Mouse (Mus musculus): Measurements from ENCODE around the gene Pan3. TPM values are rescaled to one million over a fixed set of nuclear protein-coding genes. Genes with fewer than 3 reads are reported as not detected.

Gene Pan3
- total and polyA plus RNA-seq, 3 experiments = 60.6 to 61.5 TPM; not detected in 1

GRCm38 (mm10) chr5:147583702-147584298 lies 153.8 kb downstream of the Pan3 start:
- TF ChIP-seq SIN3A (IDR thresholded peaks at IDR 0.05; ENCODE audit: low read length) (no peak), CTCF (IDR thresholded peaks at IDR 0.05 in 2 of 3, conservative IDR thresholded peaks at IDR 0.05 in 1 of 3; ENCODE audit: control insufficient read depth in 1 of 3, insufficient read depth in 1 of 3, low read depth in 2 of 3, low read length in 3 of 3, poor library complexity in 1 of 3, severe bottlenecking in 1 of 3) (peak; percentile 86 to 95 (median 93)), TCF12 (IDR thresholded peaks at IDR 0.05; ENCODE audit: low read depth, low read length) (no peak), RAD21 (IDR thresholded peaks at IDR 0.05; ENCODE audit: low read depth, low read length) (peak; percentile 75), MAZ (IDR thresholded peaks at IDR 0.05; ENCODE audit: low read depth, low read length) (no peak), SMC3 (IDR thresholded peaks at IDR 0.05; ENCODE audit: low read depth, low read length) (peak; percentile 95), ZC3H11A (IDR thresholded peaks at IDR 0.05; ENCODE audit: low read depth, low read length) (peak; percentile 89), TBP (IDR thresholded peaks at IDR 0.05; ENCODE audit: low read depth, low read length) (0 out of 2 replicates have a peak, but pooled peaks have one; percentile 15)
- Histone ChIP-seq H3K4me3 (ENCODE audit: control insufficient read depth in 1 of 2, insufficient read depth in 1 of 2, low read depth in 2 of 2, low read length in 2 of 2) (no peak overlapping the region), H3K79me2 (ENCODE audit: control insufficient read depth, insufficient read depth, low read length, poor library complexity) (no peaks in the 10 kb centered on the region), H3K27ac (ENCODE audit: control insufficient read depth, low read depth, low read length) (no peak overlapping the region), H3K4me1 (ENCODE audit: control insufficient read depth in 1 of 2, insufficient read depth in 2 of 2, low read length in 2 of 2) (no peaks in the 10 kb centered on the region; a peak in 1 of 4 replicates), H3K9ac (ENCODE audit: control insufficient read depth, low read depth, low read length, poor library complexity, severe bottlenecking) (no peak overlapping the region), H3K36me3 (ENCODE audit: control insufficient read depth in 1 of 2, insufficient read depth in 2 of 2, low read length in 2 of 2) (no peaks in the 10 kb centered on the region), H3K9me3 (replicated peaks; ENCODE audit: insufficient read depth, low read length) (no peaks in the 10 kb centered on the region), H3K27me3 (ENCODE audit: control insufficient read depth in 1 of 2, insufficient read depth in 2 of 2, low read length in 2 of 2) (no peaks in the 10 kb centered on the region)
- peak; percentile 81 for DNase-seq (ENCODE audit: low read depth, low spot score)

- DNase-seq (ENCODE audit: low read depth, low spot score) = no peak
- no peak overlapping the region for H3K27ac ChIP-seq (ENCODE audit: control insufficient read depth, low read depth, low read length)
- TF ChIP-seq TAL1 (IDR thresholded peaks at IDR 0.05; ENCODE audit: low read length) (no peak), ZKSCAN1 (IDR thresholded peaks at IDR 0.05; ENCODE audit: low read depth, low read length) (no peak), ZMIZ1 (IDR thresholded peaks at IDR 0.05; ENCODE audit: low read depth, low read length) (no peak), RAD21 (IDR thresholded peaks at IDR 0.05; ENCODE audit: low read depth, low read length) (no peak), MAX (IDR thresholded peaks at IDR 0.05; ENCODE audit: low read length) (no peak), ETS1 (IDR thresholded peaks at IDR 0.05; ENCODE audit: low read depth, low read length) (no peak), BHLHE40 (IDR thresholded peaks at IDR 0.05; ENCODE audit: borderline replicate concordance, low read depth, low read length) (no peak), EP300 (IDR thresholded peaks at IDR 0.05; ENCODE audit: low read depth in 1 of 2, low read length in 2 of 2) (no peak)
Observed at GRCm38 (mm10) chr5:147584648-147585047, 154.7 kb downstream of the Pan3 start.

More at GRCm38 (mm10) chr5:147584648-147585047, 154.7 kb downstream of the Pan3 start:
- no peaks in the 10 kb centered on the region; a peak in 1 of 4 replicates for H3K4me1 ChIP-seq (ENCODE audit: control insufficient read depth in 1 of 2, insufficient read depth in 2 of 2, low read length in 2 of 2)
- H3K4me3 ChIP-seq (ENCODE audit: control insufficient read depth in 1 of 2, insufficient read depth in 1 of 2, low read depth in 2 of 2, low read length in 2 of 2) = no peak overlapping the region
- no peaks in the 10 kb centered on the region for H3K36me3 ChIP-seq (ENCODE audit: control insufficient read depth in 1 of 2, insufficient read depth in 2 of 2, low read length in 2 of 2)
- no peak overlapping the region for H3K9ac ChIP-seq (ENCODE audit: control insufficient read depth, low read depth, low read length, poor library complexity, severe bottlenecking)
- H3K9me3 ChIP-seq (replicated peaks; ENCODE audit: insufficient read depth, low read length) = no peaks in the 10 kb centered on the region
- H3K27me3 ChIP-seq (ENCODE audit: control insufficient read depth in 1 of 2, insufficient read depth in 2 of 2, low read length in 2 of 2) = no peaks in the 10 kb centered on the region
- H3K79me2 ChIP-seq (ENCODE audit: control insufficient read depth, insufficient read depth, low read length, poor library complexity) = no peaks in the 10 kb centered on the region
